Comparison of ENCODE assay signal across 14 mouse cellular contexts in the genomic region with DNA sequence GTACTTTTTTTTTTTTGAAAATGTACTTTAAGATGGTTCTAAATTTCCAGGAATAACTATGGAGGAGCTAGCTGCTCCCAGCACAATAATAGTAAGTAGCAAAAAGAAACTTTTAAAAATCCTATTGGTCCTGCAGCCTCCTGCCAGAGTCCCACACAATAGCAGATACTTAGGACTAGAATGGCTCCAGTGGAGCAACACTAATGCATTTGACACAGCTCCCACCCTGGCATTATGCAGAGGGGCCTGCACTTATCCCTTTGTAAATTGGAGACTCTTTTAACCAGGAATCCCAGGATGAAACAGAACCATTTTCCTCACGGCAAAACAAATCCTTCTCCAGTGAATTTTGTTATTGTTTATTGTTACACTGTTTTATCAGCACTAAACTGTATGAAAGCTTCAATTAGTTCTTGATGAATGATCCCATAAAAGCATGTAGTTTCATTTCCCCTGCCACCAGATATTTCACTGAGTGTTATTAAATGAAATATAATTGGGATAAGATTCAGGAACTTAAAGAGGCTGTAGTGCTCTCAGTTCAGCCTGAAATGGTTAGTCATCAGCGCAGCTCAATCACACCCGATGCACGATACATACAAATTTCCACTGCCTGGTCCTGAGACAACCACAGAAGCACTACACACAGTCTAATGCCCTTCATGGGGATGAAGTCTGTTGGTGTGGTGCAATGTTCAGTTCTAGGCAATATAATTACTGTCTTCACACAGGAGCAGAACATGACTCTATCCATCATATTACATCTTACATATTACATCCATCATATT.
DNase-seq lines count a peak whose midpoint lies in the region; ATAC-seq and TF ChIP-seq lines count a peak whose summit lies in the region.
"Had no signal": no experiment of that assay in that cellular context is flagged by ENCODE, and none has a peak within 500 bp of the region (broad histone marks: within the 10 kb centered on the region; RNA-seq: fewer than 3 reads in every experiment).

No protein-coding gene starts in this region.

- H3K36me3 ChIP-seq in forebrain, embryonic 16.5 days (ENCODE audit: control insufficient read depth, insufficient read depth), result no peaks in the 10 kb centered on the region
- no peaks in the 10 kb centered on the region for H3K36me3 ChIP-seq in midbrain, embryonic 11.5 days (ENCODE audit: control insufficient read depth, insufficient read depth, low read length)
- H3K36me3 ChIP-seq in neural tube, embryonic 15.5 days, result no peaks in the 10 kb centered on the region
- H3K36me3 ChIP-seq in kidney, adult 2 months (ENCODE audit: control insufficient read depth, insufficient read depth, low read length), result no peaks in the 10 kb centered on the region

- peak; percentile 65 for DNase-seq in embryo, embryonic 9.5 days (ENCODE audit: extremely low spot score)
- peak; percentile 97 for DNase-seq in midbrain, embryonic 11.5 days (ENCODE audit: low spot score, missing footprints)
- no peak for DNase-seq in kidney, adult 2 months
- DNase-seq in kidney, postnatal 14 days, result no peak
- DNase-seq: adrenal gland, postnatal 14 days; cerebellum, adult 18-20 months; gastrocnemius, postnatal 36 days had no signal

- H3K4me3 ChIP-seq in forebrain, embryonic 16.5 days (replicated peaks; ENCODE audit: low read length), result no peak overlapping the region
- H3K4me3 ChIP-seq in midbrain, embryonic 11.5 days (ENCODE audit: low read depth, low read length), result no peak overlapping the region
- no peak overlapping the region for H3K4me3 ChIP-seq in neural tube, embryonic 15.5 days (replicated peaks)
- no peak overlapping the region for H3K4me3 ChIP-seq in kidney, adult 2 months (ENCODE audit: insufficient read depth, low read depth, low read length)
- H3K4me3 ChIP-seq: layer of hippocampus, adult 2 months had no signal

- no peak overlapping the region for H3K9ac ChIP-seq in forebrain, embryonic 16.5 days (replicated peaks; ENCODE audit: low read depth, low read length)
- no peak overlapping the region for H3K9ac ChIP-seq in midbrain, embryonic 11.5 days (ENCODE audit: low read length)
- H3K9ac ChIP-seq in neural tube, embryonic 15.5 days (replicated peaks), result no peak overlapping the region
- H3K9ac ChIP-seq: liver, embryonic 14.5 days had no signal

- TF ChIP-seq POLR2A in kidney, adult 2 months (IDR thresholded peaks at IDR 0.05; ENCODE audit: low read depth, low read length), result no peak

- H3K27me3 ChIP-seq in forebrain, embryonic 16.5 days (replicated peaks; ENCODE audit: control insufficient read depth, insufficient read depth, low read length), result no peaks in the 10 kb centered on the region
- no peaks in the 10 kb centered on the region for H3K27me3 ChIP-seq in midbrain, embryonic 11.5 days (ENCODE audit: control insufficient read depth, insufficient read depth, low read length)
- no peaks in the 10 kb centered on the region for H3K27me3 ChIP-seq in neural tube, embryonic 15.5 days (replicated peaks)
- H3K27me3 ChIP-seq in kidney, adult 2 months (replicated peaks; ENCODE audit: control insufficient read depth, insufficient read depth, low read length), result no peaks in the 10 kb centered on the region
- H3K27me3 ChIP-seq: CH12.LX had no signal

- no peak overlapping the region for H3K27ac ChIP-seq in forebrain, embryonic 16.5 days (ENCODE audit: low read length)
- H3K27ac ChIP-seq in midbrain, embryonic 11.5 days (ENCODE audit: low read depth, low read length), result peak overlapping the region; percentile 67
- H3K27ac ChIP-seq in neural tube, embryonic 15.5 days (replicated peaks), result no peak overlapping the region
- H3K27ac ChIP-seq in kidney, adult 2 months (ENCODE audit: insufficient read depth, low read depth, low read length), result no peak overlapping the region
- H3K27ac ChIP-seq: layer of hippocampus, adult 2 months; liver, embryonic 14.5 days; stomach, postnatal 0 days had no signal

- WGBS in forebrain, embryonic 16.5 days, result 7% methylated on average over 4 of the region's 4 CpGs
- 9% methylated on average over 4 of the region's 4 CpGs for WGBS in midbrain, embryonic 11.5 days
- 13% methylated on average over 4 of the region's 4 CpGs for WGBS in neural tube, embryonic 15.5 days
- 75% methylated on average over 4 of the region's 4 CpGs for WGBS in kidney, adult 2 months

- ATAC-seq in forebrain, embryonic 16.5 days, result peak; percentile 96
- peak; percentile 98 for ATAC-seq in midbrain, embryonic 11.5 days (ENCODE audit: low FRiP score)
- peak; percentile 85 for ATAC-seq in neural tube, embryonic 15.5 days (ENCODE audit: low FRiP score)
- ATAC-seq in megakaryocyte progenitor cell, adult 5-6 weeks (replicated peaks; ENCODE audit: poor library complexity), result no peak

- peaks cover 3% of the 10 kb centered on the region for H3K4me1 ChIP-seq in forebrain, embryonic 16.5 days (replicated peaks; ENCODE audit: control insufficient read depth, insufficient read depth, low read length)
- H3K4me1 ChIP-seq in midbrain, embryonic 11.5 days (ENCODE audit: control insufficient read depth, insufficient read depth, low read length), result peaks cover 9% of the 10 kb centered on the region
- H3K4me1 ChIP-seq in neural tube, embryonic 15.5 days, result 0 out of 2 replicates have a peak, but pooled peaks cover 6% of the 10 kb centered on the region
- H3K4me1 ChIP-seq in kidney, adult 2 months (ENCODE audit: control insufficient read depth, insufficient read depth, low read length), result no peaks in the 10 kb centered on the region

- no peaks in the 10 kb centered on the region for H3K9me3 ChIP-seq in forebrain, embryonic 16.5 days (ENCODE audit: control insufficient read depth, low read length)
- H3K9me3 ChIP-seq in midbrain, embryonic 11.5 days (ENCODE audit: control insufficient read depth, low read length), result no peaks in the 10 kb centered on the region
- H3K9me3 ChIP-seq in neural tube, embryonic 15.5 days (replicated peaks), result no peaks in the 10 kb centered on the region

- no peak overlapping the region for H3K4me2 ChIP-seq in forebrain, embryonic 16.5 days (ENCODE audit: low read length)
- H3K4me2 ChIP-seq in midbrain, embryonic 11.5 days, result peak overlapping the region; percentile 2; the same call in 1 of the 2 replicates
- H3K4me2 ChIP-seq in neural tube, embryonic 15.5 days, result no peak overlapping the region

- TF ChIP-seq CTCF in kidney, adult 2 months (conservative IDR thresholded peaks at IDR 0.05; ENCODE audit: insufficient read depth, insufficient read length, low read depth, low read length), result no peak

Comparison
In these comparisons a context has a peak if more than half of its experiments do, and no peak if none do; other contexts are left out.
1. DNase-seq: peak in embryo, embryonic 9.5 days (single experiment) and midbrain, embryonic 11.5 days (single experiment); none in kidney, adult 2 months (single experiment) and kidney, postnatal 14 days (single experiment).